Mouse (Mus musculus): ENCODE measurements around the gene Larp4b. TPM values are rescaled to one million over a fixed set of nuclear protein-coding genes. Genes with fewer than 3 reads are reported as not detected.
A peak's percentile ranks its signal among the peaks of the same experiment; 100 is the strongest.
"Not testable (repeated sequence)": the region's sequence is repeated elsewhere in the genome, so short reads cannot be mapped to it uniquely, and the experiment has no call there.

Gene Larp4b
- polyA plus RNA-seq (2016; fragmentation: Nextera tagmentation; extraction: Ambion mirVana) = 25.9 and 31.5 TPM in 2 replicates

GRCm38 (mm10) chr13:9093316-9094155 is at the start of gene Larp4b:
Larp4b (plus strand) TSS chr13:9093881.
- Histone ChIP-seq H3K36me3 (no peaks in the 10 kb centered on the region), H3K4me1 (replicated peaks) (peaks cover 22% of the 10 kb centered on the region), H3K27me3 (ENCODE audit: insufficient read depth, poor library complexity, severe bottlenecking) (no peaks in the 10 kb centered on the region), H3K4me3 (peak within 1 kb of the TSS; percentile 100), H3K9me3 (no peaks in the 10 kb centered on the region), H3K27ac (peak within 1 kb of the TSS; percentile 95)
- WGBS = 1% methylated on average over 92 of the region's 92 CpGs
- DNase-seq (ENCODE audit: low spot score) = peak; percentile 99

DNA sequence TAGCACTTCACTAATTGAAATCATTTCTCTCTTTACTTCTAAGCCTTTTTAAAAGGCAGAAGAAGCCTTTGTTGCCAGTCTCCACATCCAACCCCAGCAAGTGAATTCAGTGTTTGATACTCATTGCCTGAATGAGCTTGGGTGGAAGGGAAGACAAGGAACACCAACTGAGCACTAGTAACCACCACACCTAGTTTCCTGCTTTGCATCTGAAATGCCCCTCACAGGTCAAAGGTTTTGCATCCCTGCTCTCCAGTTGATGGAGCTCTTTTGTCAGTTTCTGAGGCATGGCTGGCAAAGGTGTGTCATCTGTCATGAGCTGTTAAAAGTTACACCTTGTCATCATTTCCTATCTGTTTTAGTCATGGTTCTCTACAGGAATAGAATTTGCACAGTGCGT is 49.0 kb upstream of the Larp4b start:
- Histone ChIP-seq H3K4me1 (replicated peaks) (no peaks in the 10 kb centered on the region), H3K27ac (no peak overlapping the region), H3K27me3 (ENCODE audit: insufficient read depth, poor library complexity, severe bottlenecking) (no peaks in the 10 kb centered on the region), H3K4me3 (no peak overlapping the region), H3K9me3 (peaks cover 5% of the 10 kb centered on the region; the same call in 1 of the 2 replicates), H3K36me3 (no peaks in the 10 kb centered on the region)
- 95% methylated on average over 1 of the region's 1 CpGs for WGBS
- DNase-seq (ENCODE audit: low spot score) = no peak

- H3K27ac ChIP-seq; H3K4me1 ChIP-seq (replicated peaks); H3K4me3 ChIP-seq; H3K9me3 ChIP-seq; DNase-seq (ENCODE audit: low spot score); H3K27me3 ChIP-seq (ENCODE audit: insufficient read depth, poor library complexity, severe bottlenecking); H3K36me3 ChIP-seq: not testable (repeated sequence)
- 69% methylated on average over 10 of the region's 10 CpGs for whole genome bisulfite sequencing
Measured at GRCm38 (mm10) chr13:9052049-9052691, 41.5 kb upstream of the Larp4b start.

GRCm38 (mm10) chr13:9057277-9057676 is 36.4 kb upstream of the Larp4b start:
- H3K4me3 ChIP-seq = no peak overlapping the region
- H3K27me3 ChIP-seq (ENCODE audit: insufficient read depth, poor library complexity, severe bottlenecking) = no peaks in the 10 kb centered on the region
- H3K9me3 ChIP-seq = no peaks in the 10 kb centered on the region
- 56% methylated on average over 1 of the region's 1 CpGs for WGBS
- H3K27ac ChIP-seq = no peak overlapping the region
- DNase-seq (ENCODE audit: low spot score) = no peak
- H3K4me1 ChIP-seq (replicated peaks) = 0 out of 2 replicates have a peak, but pooled peaks cover 3% of the 10 kb centered on the region
- H3K36me3 ChIP-seq = no peaks in the 10 kb centered on the region

DNA sequence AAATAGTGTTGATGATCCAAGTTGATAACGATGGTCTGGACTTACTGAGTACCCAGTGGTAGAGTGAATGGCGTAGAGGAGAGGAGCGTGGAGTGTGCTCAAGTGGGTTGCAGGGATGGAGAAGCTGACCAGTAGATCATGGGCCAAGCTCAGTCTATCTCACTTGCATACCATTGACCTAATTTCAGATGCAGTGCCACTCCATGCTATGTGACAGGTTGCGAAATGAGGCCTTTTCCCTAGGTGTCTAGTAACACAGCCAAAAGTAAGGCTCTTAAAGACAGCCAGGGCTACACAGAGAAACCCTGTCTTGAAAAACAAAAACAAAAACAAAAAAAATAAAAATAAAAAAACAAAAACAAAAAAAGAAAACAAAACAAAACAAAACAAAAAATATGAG is 35.0 kb upstream of the Larp4b start:
- Histone ChIP-seq H3K27ac (no peak overlapping the region), H3K4me1 (replicated peaks) (0 out of 2 replicates have a peak, but pooled peaks cover 3% of the 10 kb centered on the region), H3K4me3 (no peak overlapping the region), H3K9me3 (no peaks in the 10 kb centered on the region), H3K36me3 (no peaks in the 10 kb centered on the region), H3K27me3 (ENCODE audit: insufficient read depth, poor library complexity, severe bottlenecking) (no peaks in the 10 kb centered on the region)
- DNase-seq (ENCODE audit: low spot score) = no peak
- 89% methylated on average over 4 of the region's 4 CpGs for WGBS

DNA sequence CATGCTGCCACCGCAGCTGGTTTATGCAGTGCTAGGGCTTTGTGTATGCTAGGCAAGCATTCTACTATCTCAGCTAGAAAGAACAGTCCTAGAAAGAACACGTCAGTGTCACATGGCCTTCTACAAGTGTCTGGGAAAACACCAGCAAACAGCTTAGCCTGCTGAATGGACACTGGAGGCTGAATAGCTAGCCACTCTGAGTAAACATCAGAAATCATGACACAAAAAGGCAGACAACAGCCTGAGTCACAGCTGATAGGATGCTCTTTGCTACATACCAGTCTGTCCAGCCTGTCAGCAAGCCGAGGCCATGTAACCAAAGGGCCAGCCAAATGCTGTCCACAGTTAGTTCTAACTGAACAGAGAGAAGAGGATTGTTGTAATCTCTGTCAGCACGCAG is 32.3 kb upstream of the Larp4b start:
- no peaks in the 10 kb centered on the region for H3K27me3 ChIP-seq (ENCODE audit: insufficient read depth, poor library complexity, severe bottlenecking)
- H3K9me3 ChIP-seq = no peaks in the 10 kb centered on the region
- no peak for DNase-seq (ENCODE audit: low spot score)
- no peak overlapping the region for H3K27ac ChIP-seq
- H3K4me1 ChIP-seq (replicated peaks) = 0 out of 2 replicates have a peak, but pooled peaks cover 3% of the 10 kb centered on the region
- H3K36me3 ChIP-seq = no peaks in the 10 kb centered on the region
- no peak overlapping the region for H3K4me3 ChIP-seq
- 77% methylated on average over 4 of the region's 4 CpGs for WGBS

GRCm38 (mm10) chr13:9064196-9064595 is 29.5 kb upstream of the Larp4b start:
- H3K4me3 ChIP-seq = no peak overlapping the region
- WGBS = 91% methylated on average over 2 of the region's 2 CpGs
- H3K27ac ChIP-seq = no peak overlapping the region
- no peak for DNase-seq (ENCODE audit: low spot score)
- H3K36me3 ChIP-seq = no peaks in the 10 kb centered on the region
- no peaks in the 10 kb centered on the region for H3K9me3 ChIP-seq
- 0 out of 2 replicates have a peak, but pooled peaks cover 3% of the 10 kb centered on the region for H3K4me1 ChIP-seq (replicated peaks)
- no peaks in the 10 kb centered on the region for H3K27me3 ChIP-seq (ENCODE audit: insufficient read depth, poor library complexity, severe bottlenecking)

GRCm38 (mm10) chr13:9066107-9066506 is 27.6 kb upstream of the Larp4b start:
- no peak for DNase-seq (ENCODE audit: low spot score)
- no peak overlapping the region for H3K4me3 ChIP-seq
- no peaks in the 10 kb centered on the region for H3K4me1 ChIP-seq (replicated peaks)
- H3K27me3 ChIP-seq (ENCODE audit: insufficient read depth, poor library complexity, severe bottlenecking) = no peaks in the 10 kb centered on the region
- no peaks in the 10 kb centered on the region for H3K36me3 ChIP-seq
- H3K27ac ChIP-seq = no peak overlapping the region
- 74% methylated on average over 5 of the region's 5 CpGs for WGBS
- H3K9me3 ChIP-seq = no peaks in the 10 kb centered on the region

- Histone ChIP-seq H3K27me3 (ENCODE audit: insufficient read depth, poor library complexity, severe bottlenecking) (no peaks in the 10 kb centered on the region), H3K4me1 (replicated peaks) (no peaks in the 10 kb centered on the region), H3K27ac (no peak overlapping the region), H3K36me3 (no peaks in the 10 kb centered on the region), H3K4me3 (no peak overlapping the region), H3K9me3 (no peaks in the 10 kb centered on the region)
- 85% methylated on average over 9 of the region's 9 CpGs for WGBS
- DNase-seq (ENCODE audit: low spot score) = no peak
Measured at GRCm38 (mm10) chr13:9071008-9071407, 22.7 kb upstream of the Larp4b start.

GRCm38 (mm10) chr13:9073818-9074217 is 19.9 kb upstream of the Larp4b start:
- no peak for DNase-seq (ENCODE audit: low spot score)
- Histone ChIP-seq H3K9me3 (no peaks in the 10 kb centered on the region), H3K27ac (no peak overlapping the region), H3K27me3 (ENCODE audit: insufficient read depth, poor library complexity, severe bottlenecking) (no peaks in the 10 kb centered on the region), H3K4me1 (replicated peaks) (no peaks in the 10 kb centered on the region), H3K36me3 (no peaks in the 10 kb centered on the region), H3K4me3 (no peak overlapping the region)
- WGBS = 70% methylated on average over 4 of the region's 4 CpGs

- no peaks in the 10 kb centered on the region for H3K36me3 ChIP-seq
- H3K4me1 ChIP-seq (replicated peaks) = no peaks in the 10 kb centered on the region
- H3K27me3 ChIP-seq (ENCODE audit: insufficient read depth, poor library complexity, severe bottlenecking) = no peaks in the 10 kb centered on the region
- no peak for DNase-seq (ENCODE audit: low spot score)
- no peak overlapping the region for H3K27ac ChIP-seq
- no peak overlapping the region for H3K4me3 ChIP-seq
- H3K9me3 ChIP-seq = no peaks in the 10 kb centered on the region
- WGBS = 85% methylated on average over 7 of the region's 7 CpGs
Measured at GRCm38 (mm10) chr13:9075825-9076592, 17.7 kb upstream of the Larp4b start.

- Histone ChIP-seq H3K4me3 (no peak overlapping the region), H3K27me3 (ENCODE audit: insufficient read depth, poor library complexity, severe bottlenecking) (no peaks in the 10 kb centered on the region), H3K27ac (no peak overlapping the region), H3K36me3 (no peaks in the 10 kb centered on the region), H3K9me3 (no peaks in the 10 kb centered on the region), H3K4me1 (replicated peaks) (no peaks in the 10 kb centered on the region)
- no peak for DNase-seq (ENCODE audit: low spot score)
- 86% methylated on average over 14 of the region's 14 CpGs for WGBS
Measured at GRCm38 (mm10) chr13:9082128-9082883, 11.4 kb upstream of the Larp4b start.

Measured in hindbrain, embryonic 10.5 days (tissue).